Mouse (Mus musculus) ES-E14 (cell line): ENCODE data around the gene Cul4a.

ENCODE experiments used
- CHD2 ChIP-seq: IDR thresholded peaks from 2 replicates; pipeline ENCODE4 v1.6.1; 2014; ENCODE audit warnings: mild to moderate bottlenecking, low read depth, low read length, inconsistent platforms
- HCFC1 ChIP-seq: IDR thresholded peaks from 2 replicates; pipeline ENCODE4 v1.6.1; 2012; ENCODE audit warnings: low read length, inconsistent platforms, borderline replicate concordance; ENCODE audit not compliant: insufficient read depth
- MAFK ChIP-seq: IDR thresholded peaks from 2 replicates; pipeline ENCODE4 v1.6.1; 2014; ENCODE audit warnings: mild to moderate bottlenecking, low read depth, low read length, inconsistent platforms; ENCODE audit not compliant: insufficient read depth
- ZNF384 ChIP-seq: IDR thresholded peaks from 2 replicates; pipeline ENCODE4 v1.6.1; 2012; ENCODE audit warnings: low read depth, low read length, inconsistent platforms

GRCm38 (mm10) chr8:13186819-13187218 is 81.4 kb downstream of the Cul4a start:
- no peak for TF ChIP-seq ZNF384
- no peak for TF ChIP-seq HCFC1
- no peak for TF ChIP-seq CHD2
- no peak for TF ChIP-seq MAFK
